Mouse (Mus musculus): ENCODE results near the gene Fam160a2.

- TF ChIP-seq CTCF (IDR thresholded peaks at IDR 0.05; ENCODE audit: low read depth, low read length) = no peak
- no peak for TF ChIP-seq EP300 (IDR thresholded peaks at IDR 0.05; ENCODE audit: insufficient read depth, low read depth, low read length)
- peak; percentile 55 for TF ChIP-seq POLR2A (IDR thresholded peaks at IDR 0.05; ENCODE audit: insufficient read depth, low read length)
Observed at GRCm38 (mm10) chr7:105399935-105400624, at the start of gene Fam160a2.
